Comparison of ENCODE assay signal across 8 mouse cellular contexts in the genomic region with DNA sequence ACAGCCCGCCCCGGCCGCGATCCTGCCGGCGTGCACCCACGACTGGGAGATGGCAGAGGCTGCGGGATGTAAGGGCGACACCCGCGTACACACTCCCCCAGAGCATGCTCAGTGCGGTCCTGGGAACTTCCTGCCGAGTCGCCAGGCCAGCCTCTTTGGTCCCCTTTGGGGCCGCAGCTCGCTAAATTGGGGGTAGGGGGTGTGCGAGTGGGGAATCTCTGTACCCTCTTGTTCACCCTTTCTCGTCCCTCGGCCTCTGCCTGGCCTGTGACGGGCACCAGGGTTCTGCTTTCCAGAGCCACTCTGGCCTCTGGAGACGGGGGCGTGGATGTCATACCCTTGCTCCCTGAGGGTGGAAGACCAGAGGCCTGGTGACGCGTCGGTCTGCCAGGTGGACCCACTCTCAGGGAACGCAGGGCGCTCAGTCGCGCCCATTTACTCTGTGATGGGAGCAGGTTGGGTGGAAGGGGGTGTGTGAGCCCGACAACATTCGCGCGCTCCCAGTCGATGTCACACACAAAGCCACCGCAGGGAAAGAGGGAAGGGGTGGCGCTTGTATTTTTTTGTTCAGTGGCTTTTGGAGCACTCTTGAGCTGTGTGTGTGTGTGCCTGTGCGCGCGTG. TPM values are rescaled to one million over a fixed set of nuclear protein-coding genes. Genes with fewer than 3 reads are reported as not detected.
DNase-seq lines count a peak whose midpoint lies in the region; ATAC-seq and TF ChIP-seq lines count a peak whose summit lies in the region.

No protein-coding gene starts in this region.

- TF ChIP-seq CTCF in left cerebral cortex, adult 2 months (IDR thresholded peaks at IDR 0.05) = no peak

- H3K4me3 ChIP-seq in hindbrain, embryonic 13.5 days = peak overlapping the region; percentile 92
- H3K4me3 ChIP-seq in left cerebral cortex, adult 2 months = peak overlapping the region; percentile 98
- H3K4me3 ChIP-seq in macrophage (ENCODE audit: inconsistent target) = peak overlapping the region; percentile 97

- peak; percentile 58 for ATAC-seq in hindbrain, embryonic 13.5 days (ENCODE audit: low FRiP score)

- peak overlapping the region; percentile 92 for H3K9ac ChIP-seq in hindbrain, embryonic 13.5 days

- H3K9me3 ChIP-seq in hindbrain, embryonic 13.5 days = no peaks in the 10 kb centered on the region

- H3K4me1 ChIP-seq in hindbrain, embryonic 13.5 days (replicated peaks) = peaks cover 43% of the 10 kb centered on the region

- H3K27me3 ChIP-seq in hindbrain, embryonic 13.5 days = no peaks in the 10 kb centered on the region

- H3K79me2 ChIP-seq in macrophage (ENCODE audit: inconsistent target) = peaks cover 60% of the 10 kb centered on the region

- WGBS in hindbrain, embryonic 13.5 days = 1% methylated on average over 39 of the region's 39 CpGs
- under 1% methylated on average over 39 of the region's 39 CpGs for WGBS in macrophage (ENCODE audit: missing documents)

- intact Hi-C loops in left cerebral cortex, adult 2 months (cut with DNase I) = loop anchor here (5.0 kb wide), 2 partner anchors 36 to 121 kb away; no protein-coding TSS in a partner anchor

- H3K27ac ChIP-seq in hindbrain, embryonic 13.5 days = peak overlapping the region; percentile 96
- peak overlapping the region; percentile 97 for H3K27ac ChIP-seq in left cerebral cortex, adult 2 months
- peak overlapping the region; percentile 78 for H3K27ac ChIP-seq in macrophage

- H3K4me2 ChIP-seq in hindbrain, embryonic 13.5 days = peak overlapping the region; percentile 67

- DNase-seq in Muller cell, postnatal 12 days (ENCODE audit: inconsistent ontology term) = peak; percentile 53
- DNase-seq in cerebellum, adult 9-11 months = peak; percentile 59
- DNase-seq in frontal cortex, postnatal 25 days (ENCODE audit: low spot score in 2 of 2) = peak; percentile 20 to 31
- peak; percentile 55 to 59 for DNase-seq in left cerebral cortex, adult 2 months (ENCODE audit: extremely low spot score in 1 of 2, low spot score in 2 of 2)
- DNase-seq in right cerebral cortex, adult 18-20 months = peak; percentile 60
- DNase-seq in urinary bladder, postnatal 14 days (ENCODE audit: low spot score) = peak; percentile 41

- H3K36me3 ChIP-seq in hindbrain, embryonic 13.5 days = no peaks in the 10 kb centered on the region
- H3K36me3 ChIP-seq in macrophage (ENCODE audit: inconsistent target) = no peaks in the 10 kb centered on the region

RNA-seq across cellular contexts. Expression of gene Mgat5, which starts 1.3 kb away (rescaled TPM):
- 14.0 and 14.3 TPM in 2 replicates for polyA plus RNA-seq in hindbrain, embryonic 13.5 days (2015; fragmentation: Nextera tagmentation; extraction: Ambion mirVana)
- 10 to 100 TPM; 78.7 to 79.6 TPM for total RNA-seq in left cerebral cortex, adult 2 months (2021)
- total RNA-seq in macrophage (2018; cell fraction: chromatin; rRNA removed) = 100 to 1,000 TPM in 18 of 26 experiments, 10 to 100 TPM in 8; 20.4 to 211 (median 116) TPM
- total RNA-seq in macrophage (2018; cell fraction: cytosol; rRNA removed) = 10 to 100 TPM; 23.6 to 59.8 (median 37.0) TPM
- total RNA-seq in macrophage (2018; cell fraction: nucleus; rRNA removed) = 100 to 1,000 TPM in 3 of 26 experiments, 10 to 100 TPM in 23; 30.1 to 157 (median 70.9) TPM
- 23.8 to 56.9 TPM (median 29.7 TPM) in 3 replicates for polyA plus RNA-seq in macrophage (2018)

Comparison
In these comparisons a context has a peak if more than half of its experiments do, and no peak if none do; other contexts are left out.
1. Peak in every context shown above with its lines: DNase-seq, ATAC-seq, H3K4me3 ChIP-seq and H3K27ac ChIP-seq.